Mouse (Mus musculus): ENCODE measurements at regions not wholly inside any gene's neighbourhood (a gene's known extent, or its start where the extent isn't known, plus 50 kb on each side); places are given as distances from the start of the nearest gene placed in this dataset.
"Not testable (repeated sequence)": the region's sequence is repeated elsewhere in the genome, so short reads cannot be mapped to it uniquely, and the experiment has no call there.

DNA sequence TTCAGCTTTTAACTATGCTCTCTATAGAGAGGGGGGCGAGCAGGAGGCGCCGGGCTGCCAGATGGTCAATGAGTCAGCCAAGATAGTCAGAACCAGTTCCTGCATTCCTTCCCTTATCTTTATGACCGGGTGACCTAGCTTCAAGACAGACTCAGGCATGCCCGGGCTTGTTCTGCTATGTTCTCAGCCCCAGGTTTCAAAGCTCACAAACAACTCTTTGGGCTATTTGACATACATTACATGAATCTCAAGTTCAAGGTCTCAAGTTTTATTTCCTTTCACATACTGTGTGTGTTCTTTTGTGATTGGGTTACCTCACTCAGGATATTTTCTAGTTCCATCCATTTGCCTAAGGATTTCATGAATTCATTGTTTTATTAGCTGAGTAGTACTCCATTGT, 265.8 kb upstream of the Fmr1 start:
- not testable (repeated sequence) for H3K9ac ChIP-seq (ENCODE audit: low read depth, low read length); H3K27me3 ChIP-seq (replicated peaks; ENCODE audit: control insufficient read depth, insufficient read depth, low read length); H3K9me3 ChIP-seq (ENCODE audit: control insufficient read depth, low read length); H3K4me2 ChIP-seq (ENCODE audit: low read depth, low read length); H3K36me3 ChIP-seq (ENCODE audit: control insufficient read depth, insufficient read depth, low read length); H3K27ac ChIP-seq (ENCODE audit: low read length); H3K4me1 ChIP-seq (ENCODE audit: control insufficient read depth, insufficient read depth, low read length); H3K4me3 ChIP-seq (ENCODE audit: low read length)
- ATAC-seq, result peak; percentile 48; the same call in 1 of the 2 replicates
- WGBS, result 60% methylated on average over 5 of the region's 5 CpGs

DNA sequence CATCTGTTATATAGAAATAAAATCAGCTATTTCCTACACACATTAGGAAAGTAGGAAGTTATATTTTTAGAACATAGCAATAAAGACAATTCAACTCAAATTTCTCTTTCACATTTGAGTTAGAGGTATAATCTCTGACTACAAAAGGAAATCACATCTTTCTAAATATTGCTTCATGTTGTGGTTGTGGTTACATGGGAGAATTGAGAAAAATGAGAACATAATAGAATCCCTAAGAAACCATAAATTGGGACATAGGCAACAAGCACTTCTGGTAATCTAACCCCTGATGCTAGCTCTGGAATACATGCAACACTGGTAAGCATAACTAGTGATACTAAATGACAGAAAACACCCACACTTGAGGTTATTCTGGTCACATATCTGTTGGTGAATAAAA, 256.1 kb upstream of the Fmr1 start:
- H3K9me3 ChIP-seq (ENCODE audit: control insufficient read depth, low read length), result no peaks in the 10 kb centered on the region
- no peak overlapping the region for H3K9ac ChIP-seq (ENCODE audit: low read depth, low read length)
- H3K27me3 ChIP-seq (replicated peaks; ENCODE audit: control insufficient read depth, insufficient read depth, low read length), result no peaks in the 10 kb centered on the region
- no peaks in the 10 kb centered on the region for H3K36me3 ChIP-seq (ENCODE audit: control insufficient read depth, insufficient read depth, low read length)
- H3K27ac ChIP-seq (ENCODE audit: low read length), result no peak overlapping the region
- no peaks in the 10 kb centered on the region for H3K4me1 ChIP-seq (ENCODE audit: control insufficient read depth, insufficient read depth, low read length)
- no peak overlapping the region for H3K4me2 ChIP-seq (ENCODE audit: low read depth, low read length)
- ATAC-seq, result no peak
- no peak overlapping the region for H3K4me3 ChIP-seq (ENCODE audit: low read length)

All from intestine, embryonic 16.5 days (tissue).